Mouse (Mus musculus) hindbrain, embryonic 12.5 days (tissue): ENCODE measurements around the gene Rab31. TPM values are rescaled to one million over a fixed set of nuclear protein-coding genes. Genes with fewer than 3 reads are reported as not detected.

Source experiments
- ATAC-seq: fragments of 200-750 bp; cut with Nextera tagmentation; 2 replicates; pipeline ENCODE4 v1.8.0; 2017; ENCODE audit warnings: moderate TSS enrichment; ENCODE audit not compliant: low FRiP score
- H3K27ac ChIP-seq: fragments of 300-500 bp; sonication (generic); 2 replicates; pipeline ENCODE4 v1.5.1; 2016; ENCODE audit warnings: mild to moderate bottlenecking
- H3K27me3 ChIP-seq: fragments of 300-500 bp; sonication (generic); 2 replicates; pipeline ENCODE4 v1.6.1; 2016; ENCODE audit warnings: mild to moderate bottlenecking
- H3K36me3 ChIP-seq: fragments of 300-500 bp; sonication (generic); 2 replicates; pipeline ENCODE4 v1.6.1; 2016; ENCODE audit warnings: mild to moderate bottlenecking
- H3K4me1 ChIP-seq: fragments of 300-500 bp; sonication (generic); 2 replicates; pipeline ENCODE4 v1.6.1; 2016
- H3K4me2 ChIP-seq: fragments of 300-500 bp; sonication (generic); replicated peaks from 2 replicates; pipeline ENCODE4 v1.6.1; 2016; ENCODE audit warnings: mild to moderate bottlenecking
- H3K4me3 ChIP-seq: fragments of 300-500 bp; sonication (generic); 2 replicates; pipeline ENCODE4 v1.5.1; 2016; ENCODE audit warnings: mild to moderate bottlenecking
- H3K9ac ChIP-seq: fragments of 300-500 bp; sonication (generic); 2 replicates; pipeline ENCODE4 v1.6.1; 2016; ENCODE audit warnings: mild to moderate bottlenecking, moderate library complexity
- H3K9me3 ChIP-seq: fragments of 300-500 bp; sonication (generic); replicated peaks from 2 replicates; pipeline ENCODE4 v1.6.1; 2016; ENCODE audit warnings: mild to moderate bottlenecking
- WGBS: fragments of 180-500 bp; shearing (Covaris S2); methylation state at CpG from one replicate; pipeline ENCODE4 v1.1.7; 2016; 5-methylcytosine and 5-hydroxymethylcytosine counted together
- polyA plus RNA-seq: library from polyadenylated mRNA; unstranded; fragments of >200 nt; fragmentation: Nextera tagmentation; extraction: Ambion mirVana; gene quantifications from 2 replicates; pipeline ENCODE4 v1.2.1, GENCODE M21; 2016

Gene Rab31
- polyA plus RNA-seq, 1 experiment from 2014 or later, result 76.9 TPM

DNA sequence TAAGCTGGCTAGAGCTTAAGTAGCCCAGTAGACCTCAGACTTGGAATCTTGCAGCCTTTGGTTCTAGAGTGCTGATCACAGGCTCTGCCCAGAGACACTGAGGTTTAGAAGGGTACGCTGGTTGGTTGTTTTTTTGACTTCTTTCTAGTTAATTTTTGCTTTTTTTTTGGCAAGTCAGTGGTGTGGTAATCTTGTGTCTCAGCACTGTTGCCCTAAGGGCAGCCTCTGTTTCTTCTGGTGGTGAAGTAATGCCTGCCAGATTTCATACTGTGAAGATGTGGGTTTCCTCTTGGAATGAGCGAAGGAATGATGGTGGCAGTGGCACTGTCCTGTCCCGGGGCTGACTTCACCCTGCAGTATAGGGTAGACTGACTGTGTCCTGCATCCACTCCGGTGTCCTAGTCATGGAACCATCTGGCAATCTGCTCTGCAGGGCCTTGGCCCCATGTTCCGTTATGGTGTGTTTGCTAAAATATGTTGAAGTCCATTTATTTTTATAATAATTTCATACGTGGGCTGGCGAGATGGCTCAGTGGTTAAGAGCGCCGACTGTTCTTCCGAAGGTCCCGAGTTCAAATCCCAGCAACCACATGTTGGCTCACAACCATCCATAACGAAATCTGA, 20.9 kb upstream of the Rab31 start:
- no peak for ATAC-seq
- 97% methylated on average over 12 of the region's 12 CpGs for WGBS
- H3K9ac ChIP-seq, result no peak overlapping the region
- H3K4me2 ChIP-seq, result no peak overlapping the region
- H3K4me1 ChIP-seq, result peaks cover 8% of the 10 kb centered on the region; the same call in 1 of the 2 replicates
- no peak overlapping the region for H3K27ac ChIP-seq
- 0 out of 2 replicates have a peak, but pooled peaks cover 6% of the 10 kb centered on the region for H3K36me3 ChIP-seq
- no peak overlapping the region for H3K4me3 ChIP-seq
- no peaks in the 10 kb centered on the region for H3K9me3 ChIP-seq
- no peaks in the 10 kb centered on the region for H3K27me3 ChIP-seq

GRCm38 (mm10) chr17:65791161-65791560, 18.6 kb upstream of the Rab31 start:
- Histone ChIP-seq H3K4me2 (no peak overlapping the region), H3K27ac (no peak overlapping the region), H3K36me3 (peaks cover 9% of the 10 kb centered on the region; the same call in 1 of the 2 replicates), H3K27me3 (no peaks in the 10 kb centered on the region), H3K9ac (no peak overlapping the region), H3K4me1 (peaks cover 12% of the 10 kb centered on the region; the same call in 1 of the 2 replicates), H3K9me3 (no peaks in the 10 kb centered on the region), H3K4me3 (no peak overlapping the region)
- WGBS, result 90% methylated on average over 2 of the region's 2 CpGs
- no peak for ATAC-seq

GRCm38 (mm10) chr17:65789576-65789975, 17.0 kb upstream of the Rab31 start:
- no peak for ATAC-seq
- H3K4me3 ChIP-seq, result no peak overlapping the region
- H3K27ac ChIP-seq, result no peak overlapping the region
- 95% methylated on average over 6 of the region's 6 CpGs for WGBS
- H3K9ac ChIP-seq, result no peak overlapping the region
- H3K4me2 ChIP-seq, result no peak overlapping the region
- peaks cover 12% of the 10 kb centered on the region for H3K36me3 ChIP-seq
- no peaks in the 10 kb centered on the region for H3K27me3 ChIP-seq
- peaks cover 15% of the 10 kb centered on the region for H3K4me1 ChIP-seq
- H3K9me3 ChIP-seq, result no peaks in the 10 kb centered on the region

DNA sequence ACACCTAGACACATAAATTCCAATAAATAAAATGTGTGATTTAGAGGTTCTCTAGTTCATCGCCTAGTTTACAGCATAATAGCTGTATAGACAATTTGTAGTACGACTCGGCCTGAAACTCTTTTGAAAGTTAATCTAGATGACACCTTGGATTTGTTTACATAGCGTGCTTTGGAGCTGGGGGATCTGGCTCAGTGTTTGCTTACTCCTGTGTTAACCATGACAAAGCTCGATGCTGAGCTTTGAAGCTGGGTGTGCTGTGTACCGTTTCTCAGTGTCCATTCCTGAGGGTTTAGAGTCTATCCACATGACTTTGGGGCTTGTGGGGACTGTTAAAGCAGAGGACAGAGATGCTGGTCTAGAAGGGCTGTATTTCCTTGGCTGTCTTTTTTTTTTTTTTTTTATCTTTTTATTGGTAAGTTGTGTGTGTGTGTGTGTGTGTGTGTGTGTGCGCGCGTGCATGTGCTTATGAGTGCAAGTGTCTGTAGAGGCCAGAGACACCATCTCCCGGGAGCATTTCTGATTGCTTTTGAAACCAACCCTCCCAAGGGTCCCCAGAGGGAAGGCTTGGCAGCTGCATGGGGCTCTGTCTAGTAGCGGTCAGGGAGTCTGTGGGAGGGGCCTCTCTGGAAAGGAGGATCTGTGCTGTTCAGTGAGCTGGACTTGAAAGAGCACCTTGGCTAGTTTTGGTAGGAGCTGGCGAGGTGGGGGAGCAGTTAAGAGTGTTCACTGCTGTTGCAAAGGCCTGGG, 16.2 kb upstream of the Rab31 start:
- no peak overlapping the region for H3K9ac ChIP-seq
- H3K27me3 ChIP-seq, result no peaks in the 10 kb centered on the region
- H3K27ac ChIP-seq, result no peak overlapping the region
- H3K4me2 ChIP-seq, result no peak overlapping the region
- WGBS, result 80% methylated on average over 12 of the region's 12 CpGs
- H3K4me3 ChIP-seq, result no peak overlapping the region
- H3K4me1 ChIP-seq, result peaks cover 18% of the 10 kb centered on the region
- H3K9me3 ChIP-seq, result no peaks in the 10 kb centered on the region
- ATAC-seq, result peak; percentile 47; the same call in 1 of the 2 replicates
- H3K36me3 ChIP-seq, result peaks cover 10% of the 10 kb centered on the region

GRCm38 (mm10) chr17:65787261-65787660, 14.7 kb upstream of the Rab31 start:
- WGBS, result 91% methylated on average over 4 of the region's 4 CpGs
- Histone ChIP-seq H3K4me3 (no peak overlapping the region), H3K36me3 (peaks cover 10% of the 10 kb centered on the region), H3K9ac (no peak overlapping the region), H3K27me3 (no peaks in the 10 kb centered on the region), H3K4me1 (peaks cover 18% of the 10 kb centered on the region), H3K4me2 (no peak overlapping the region), H3K27ac (no peak overlapping the region), H3K9me3 (no peaks in the 10 kb centered on the region)
- no peak for ATAC-seq

DNA sequence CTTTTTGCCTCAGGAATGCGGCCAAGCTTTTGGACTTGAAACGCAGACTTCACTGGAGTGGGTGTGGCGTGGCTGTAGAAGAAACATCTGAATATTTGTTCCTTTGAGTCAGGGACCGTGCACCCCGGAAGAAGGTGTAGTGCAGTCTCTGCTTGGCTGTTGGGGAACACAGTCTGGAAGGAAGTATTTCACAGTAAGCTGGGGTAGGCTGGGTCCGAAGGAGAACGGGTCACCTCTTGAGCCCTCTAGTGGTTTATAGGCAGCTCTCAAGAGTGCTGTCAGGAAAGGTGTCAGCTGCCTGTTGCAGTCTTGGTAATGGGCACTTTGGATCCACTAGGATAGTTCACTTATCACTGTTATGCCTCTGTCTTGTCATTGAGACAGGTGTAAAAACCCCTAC, 13.7 kb upstream of the Rab31 start:
- Histone ChIP-seq H3K9ac (no peak overlapping the region), H3K27ac (no peak overlapping the region), H3K27me3 (no peaks in the 10 kb centered on the region), H3K36me3 (peaks cover 10% of the 10 kb centered on the region), H3K4me2 (no peak overlapping the region), H3K4me1 (peaks cover 23% of the 10 kb centered on the region), H3K9me3 (no peaks in the 10 kb centered on the region), H3K4me3 (no peak overlapping the region)
- no peak for ATAC-seq
- 85% methylated on average over 7 of the region's 7 CpGs for WGBS

DNA sequence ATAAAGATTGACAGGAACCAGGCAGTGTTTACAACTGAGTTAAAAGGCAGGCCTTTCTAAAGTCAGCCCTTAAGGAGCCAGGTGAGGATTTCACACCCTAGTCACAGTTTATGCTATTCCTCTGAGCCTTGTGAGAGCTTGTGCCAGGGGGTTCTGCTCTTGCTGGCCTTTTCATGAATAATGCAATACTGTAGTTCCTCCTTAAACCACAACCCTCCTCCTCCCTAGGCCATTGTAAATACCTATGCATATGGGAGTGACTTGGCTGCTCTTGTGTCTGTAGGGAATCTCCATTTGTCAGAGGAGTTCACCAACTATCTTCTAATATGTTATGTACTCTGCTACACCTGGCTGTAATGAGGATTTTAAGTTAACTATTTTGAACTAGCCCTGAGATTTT, 13.2 kb upstream of the Rab31 start:
- Histone ChIP-seq H3K27ac (no peak overlapping the region), H3K9me3 (no peaks in the 10 kb centered on the region), H3K4me2 (no peak overlapping the region), H3K36me3 (peaks cover 10% of the 10 kb centered on the region), H3K27me3 (no peaks in the 10 kb centered on the region), H3K9ac (no peak overlapping the region), H3K4me1 (peaks cover 23% of the 10 kb centered on the region), H3K4me3 (no peak overlapping the region)
- ATAC-seq, result no peak

- no peak for ATAC-seq
- Histone ChIP-seq H3K27me3 (no peaks in the 10 kb centered on the region), H3K4me3 (peak overlapping the region; percentile 95), H3K4me2 (peak overlapping the region; percentile 76), H3K9ac (no peak overlapping the region; the same call in 1 of the 2 replicates), H3K36me3 (peaks cover 10% of the 10 kb centered on the region), H3K27ac (no peak overlapping the region), H3K9me3 (no peaks in the 10 kb centered on the region), H3K4me1 (peaks cover 23% of the 10 kb centered on the region)
- WGBS, result 80% methylated on average over 8 of the region's 8 CpGs
These were observed 12.1 kb upstream of the Rab31 start for GRCm38 (mm10) chr17:65784610-65785140.

DNA sequence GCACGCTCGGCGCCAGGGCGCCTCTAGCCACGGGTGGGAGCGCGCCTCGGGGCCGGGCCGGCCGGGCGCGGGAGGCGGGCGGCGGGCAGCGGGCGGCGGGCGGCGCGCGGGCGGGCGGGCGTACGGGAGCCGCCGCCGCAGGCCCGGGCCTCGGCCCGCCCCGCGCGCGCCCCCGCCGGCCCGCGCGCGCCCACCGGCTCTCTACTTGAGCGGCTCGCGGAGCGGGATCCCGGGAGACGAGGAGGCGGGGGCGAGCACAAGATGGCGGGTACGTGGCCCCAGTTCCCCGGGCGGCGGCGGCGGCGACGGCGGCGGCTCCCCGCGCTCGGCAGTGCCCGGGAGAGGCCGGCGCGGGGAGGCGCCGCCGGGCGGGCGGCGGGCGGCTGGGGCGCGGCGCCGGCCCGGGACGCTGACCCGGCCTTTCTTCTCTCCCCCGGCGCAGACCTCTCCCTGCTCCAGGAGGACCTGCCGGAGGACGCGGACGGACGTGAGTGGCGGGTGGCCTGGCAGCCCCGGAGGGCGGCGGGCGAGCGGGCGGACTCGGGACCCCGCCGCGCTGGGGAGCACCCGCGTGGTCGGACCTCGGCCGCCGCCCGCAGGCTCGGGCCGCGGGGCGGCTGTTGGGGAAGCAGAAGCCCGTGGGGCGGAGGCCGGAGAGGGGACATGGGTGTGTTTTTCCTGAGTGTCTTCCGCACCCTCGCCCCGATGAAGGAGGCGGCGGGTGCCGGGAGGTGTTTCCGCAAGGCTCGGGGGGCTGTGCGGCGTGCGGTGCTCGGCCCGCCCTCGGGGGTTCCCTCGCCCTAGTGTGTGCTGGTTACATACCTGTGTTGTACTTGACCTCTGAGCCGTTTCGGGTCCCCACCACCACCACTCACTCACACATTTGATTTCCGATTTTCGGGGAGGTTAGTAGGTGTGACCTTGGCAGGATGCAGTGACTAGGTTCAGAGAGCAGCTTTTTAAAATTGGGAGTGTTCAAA, 10.9 kb upstream of the Rab31 start:
- H3K36me3 ChIP-seq, result peaks cover 10% of the 10 kb centered on the region
- peaks cover 17% of the 10 kb centered on the region for H3K4me1 ChIP-seq
- WGBS, result under 1% methylated on average over 77 of the region's 135 CpGs
- peak overlapping the region; percentile 99 for H3K27ac ChIP-seq
- no peaks in the 10 kb centered on the region for H3K9me3 ChIP-seq
- H3K4me2 ChIP-seq, result peak overlapping the region; percentile 76
- H3K9ac ChIP-seq, result peak overlapping the region; percentile 99
- H3K4me3 ChIP-seq, result peak overlapping the region; percentile 95
- ATAC-seq, result peak; percentile 73
- H3K27me3 ChIP-seq, result no peaks in the 10 kb centered on the region

- WGBS, result under 1% methylated on average over 66 of the region's 81 CpGs
These were observed 10.1 kb upstream of the Rab31 start, which contains the start of gene Ppp4r1 for GRCm38 (mm10) chr17:65782551-65783141. TSS of gene Ppp4r1 (plus strand) at chr17:65782573.

GRCm38 (mm10) chr17:65780970-65781369, 8.4 kb upstream of the Rab31 start:
- peaks cover 4% of the 10 kb centered on the region for H3K36me3 ChIP-seq
- no peak overlapping the region for H3K4me3 ChIP-seq
- no peak overlapping the region for H3K9ac ChIP-seq
- H3K27ac ChIP-seq, result no peak overlapping the region
- WGBS, result 91% methylated on average over 2 of the region's 2 CpGs
- no peak overlapping the region for H3K4me2 ChIP-seq
- ATAC-seq, result no peak
- H3K27me3 ChIP-seq, result no peaks in the 10 kb centered on the region
- peaks cover 11% of the 10 kb centered on the region for H3K4me1 ChIP-seq
- H3K9me3 ChIP-seq, result no peaks in the 10 kb centered on the region

More at GRCm38 (mm10) chr17:65782551-65783141, 10.1 kb upstream of the Rab31 start, which contains the start of gene Ppp4r1:
- ATAC-seq, result peak; percentile 87
- Histone ChIP-seq H3K36me3 (peaks cover 10% of the 10 kb centered on the region), H3K4me2 (peak within 1 kb of the TSS; percentile 76), H3K4me1 (peaks cover 14% of the 10 kb centered on the region), H3K9ac (peak within 1 kb of the TSS; percentile 99), H3K9me3 (no peaks in the 10 kb centered on the region), H3K27me3 (no peaks in the 10 kb centered on the region), H3K27ac (peak within 1 kb of the TSS; percentile 99), H3K4me3 (peak within 1 kb of the TSS; percentile 95)
